Mouse (Mus musculus): ENCODE measurements around the gene Itpa. TPM values are rescaled to one million over a fixed set of nuclear protein-coding genes. Genes with fewer than 3 reads are reported as not detected.

The Itpa gene
- polyA plus RNA-seq, 2 experiments, result 82.6 to 104 TPM

- H3K4me3 ChIP-seq (replicated peaks; ENCODE audit: low read length), result no peak overlapping the region
- H3K4me2 ChIP-seq (replicated peaks; ENCODE audit: low read depth, low read length, severe bottlenecking), result no peak overlapping the region
- H3K27ac ChIP-seq (replicated peaks; ENCODE audit: low read depth, low read length), result no peak overlapping the region
- no peak for TF ChIP-seq POLR2A (IDR thresholded peaks at IDR 0.05; ENCODE audit: borderline replicate concordance, extremely low read depth, insufficient read depth, insufficient read length)
- no peaks in the 10 kb centered on the region for H3K27me3 ChIP-seq (ENCODE audit: control insufficient read depth, insufficient read depth, low read length)
- 84% methylated on average over 6 of the region's 6 CpGs for WGBS
- DNase-seq (ENCODE audit: low spot score) (no peak), ATAC-seq (ENCODE audit: low FRiP score, low read depth) (no peak)
- H3K36me3 ChIP-seq (ENCODE audit: control insufficient read depth, insufficient read depth, low read length), result peaks cover 91% of the 10 kb centered on the region
- H3K9me3 ChIP-seq (ENCODE audit: control insufficient read depth, low read length), result no peaks in the 10 kb centered on the region
- H3K9ac ChIP-seq (ENCODE audit: low read depth, low read length, severe bottlenecking), result no peak overlapping the region
- no peaks in the 10 kb centered on the region for H3K4me1 ChIP-seq (ENCODE audit: control insufficient read depth, insufficient read depth, low read length)
These were observed 9.9 kb upstream of the Itpa start for GRCm38 (mm10) chr2:130657541-130657940.

- no peak for TF ChIP-seq POLR2A (IDR thresholded peaks at IDR 0.05; ENCODE audit: borderline replicate concordance, extremely low read depth, insufficient read depth, insufficient read length)
- WGBS, result 94% methylated on average over 10 of the region's 10 CpGs
- no peak for ATAC-seq (ENCODE audit: low FRiP score, low read depth)
- Histone ChIP-seq H3K36me3 (ENCODE audit: control insufficient read depth, insufficient read depth, low read length) (peaks cover 83% of the 10 kb centered on the region), H3K4me3 (replicated peaks; ENCODE audit: low read length) (no peak overlapping the region), H3K4me2 (replicated peaks; ENCODE audit: low read depth, low read length, severe bottlenecking) (no peak overlapping the region), H3K9me3 (ENCODE audit: control insufficient read depth, low read length) (no peaks in the 10 kb centered on the region), H3K27ac (replicated peaks; ENCODE audit: low read depth, low read length) (no peak overlapping the region), H3K9ac (ENCODE audit: low read depth, low read length, severe bottlenecking) (no peak overlapping the region), H3K4me1 (ENCODE audit: control insufficient read depth, insufficient read depth, low read length) (peaks cover 9% of the 10 kb centered on the region), H3K27me3 (ENCODE audit: control insufficient read depth, insufficient read depth, low read length) (no peaks in the 10 kb centered on the region)
- no peak for DNase-seq (ENCODE audit: low spot score)
These were observed 8.9 kb upstream of the Itpa start for GRCm38 (mm10) chr2:130658530-130658929.

DNA sequence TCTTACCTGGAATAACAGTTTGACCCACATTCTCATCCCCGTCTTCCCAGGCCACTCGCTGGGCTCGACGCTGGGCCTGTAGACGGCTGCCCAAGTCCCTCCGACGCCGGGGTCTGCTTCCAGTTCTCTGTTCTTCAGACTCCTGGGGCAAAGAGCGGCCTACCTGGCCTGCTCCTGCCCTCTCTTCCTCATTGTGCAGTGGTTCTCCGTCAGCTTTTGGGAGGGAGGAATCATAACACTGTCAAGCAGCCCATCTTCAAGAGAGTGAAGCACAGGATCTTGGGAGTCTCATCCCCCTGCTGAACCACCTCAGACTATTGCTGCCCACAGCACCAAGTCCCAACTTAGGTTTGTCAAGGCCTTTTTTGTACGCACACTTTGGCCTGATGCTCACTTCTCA lies 4.1 kb upstream of the Itpa start:
- DNase-seq (ENCODE audit: low spot score) (no peak), ATAC-seq (ENCODE audit: low FRiP score, low read depth) (no peak)
- WGBS, result 89% methylated on average over 11 of the region's 11 CpGs
- Histone ChIP-seq H3K4me2 (replicated peaks; ENCODE audit: low read depth, low read length, severe bottlenecking) (peak overlapping the region; percentile 74), H3K27me3 (ENCODE audit: control insufficient read depth, insufficient read depth, low read length) (no peaks in the 10 kb centered on the region), H3K4me1 (ENCODE audit: control insufficient read depth, insufficient read depth, low read length) (peaks cover 20% of the 10 kb centered on the region), H3K4me3 (replicated peaks; ENCODE audit: low read length) (peak overlapping the region; percentile 56), H3K9ac (ENCODE audit: low read depth, low read length, severe bottlenecking) (peak overlapping the region; percentile 92), H3K36me3 (ENCODE audit: control insufficient read depth, insufficient read depth, low read length) (peaks cover 38% of the 10 kb centered on the region), H3K9me3 (ENCODE audit: control insufficient read depth, low read length) (no peaks in the 10 kb centered on the region), H3K27ac (replicated peaks; ENCODE audit: low read depth, low read length) (no peak overlapping the region)
- TF ChIP-seq POLR2A (IDR thresholded peaks at IDR 0.05; ENCODE audit: borderline replicate concordance, extremely low read depth, insufficient read depth, insufficient read length), result no peak

GRCm38 (mm10) chr2:130664102-130664701 lies 3.2 kb upstream of the Itpa start, which contains the start of gene Ddrgk1:
Gene Ddrgk1, minus strand, starts transcription at chr2:130664659.
- peak within 1 kb of the TSS; percentile 92 for H3K9ac ChIP-seq (ENCODE audit: low read depth, low read length, severe bottlenecking)
- DNase-seq (ENCODE audit: low spot score) (peak; percentile 96), ATAC-seq (ENCODE audit: low FRiP score, low read depth) (peak; percentile 97)
- no peaks in the 10 kb centered on the region for H3K9me3 ChIP-seq (ENCODE audit: control insufficient read depth, low read length)
- peak within 1 kb of the TSS; percentile 74 for H3K4me2 ChIP-seq (replicated peaks; ENCODE audit: low read depth, low read length, severe bottlenecking)
- peak within 1 kb of the TSS; percentile 56 for H3K4me3 ChIP-seq (replicated peaks; ENCODE audit: low read length)
- under 1% methylated on average over 39 of the region's 40 CpGs for WGBS
- peaks cover 24% of the 10 kb centered on the region for H3K4me1 ChIP-seq (ENCODE audit: control insufficient read depth, insufficient read depth, low read length)
- peak; percentile 46; the same call in 1 of the 2 replicates for TF ChIP-seq POLR2A (IDR thresholded peaks at IDR 0.05; ENCODE audit: borderline replicate concordance, extremely low read depth, insufficient read depth, insufficient read length)
- no peaks in the 10 kb centered on the region for H3K27me3 ChIP-seq (ENCODE audit: control insufficient read depth, insufficient read depth, low read length)
- H3K27ac ChIP-seq (replicated peaks; ENCODE audit: low read depth, low read length), result peak within 1 kb of the TSS; percentile 99
- H3K36me3 ChIP-seq (ENCODE audit: control insufficient read depth, insufficient read depth, low read length), result peaks cover 30% of the 10 kb centered on the region

DNA sequence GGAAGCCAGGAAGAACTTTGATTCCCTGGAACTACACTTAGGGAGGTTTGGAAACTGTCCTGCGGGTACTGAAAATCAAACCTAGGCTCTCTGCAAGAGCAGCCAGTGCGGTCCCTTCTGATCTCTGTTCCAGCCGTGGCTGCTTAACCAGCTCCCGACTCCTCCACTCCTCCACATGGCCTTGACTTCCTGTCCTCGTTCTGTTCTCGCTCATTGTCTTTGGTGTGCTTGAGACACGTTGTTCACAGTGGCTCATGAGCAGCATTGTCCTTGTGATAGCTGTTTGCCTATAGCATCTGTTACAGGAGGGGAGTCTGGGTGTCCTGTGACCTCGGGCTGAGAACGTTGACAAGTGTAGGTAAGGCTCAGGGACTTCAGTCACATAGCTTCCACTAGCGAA lies 9.8 kb downstream of the Itpa start:
- Histone ChIP-seq H3K27ac (replicated peaks; ENCODE audit: low read depth, low read length) (no peak overlapping the region), H3K4me1 (ENCODE audit: control insufficient read depth, insufficient read depth, low read length) (no peaks in the 10 kb centered on the region), H3K36me3 (ENCODE audit: control insufficient read depth, insufficient read depth, low read length) (peaks cover 97% of the 10 kb centered on the region), H3K4me3 (replicated peaks; ENCODE audit: low read length) (no peak overlapping the region), H3K27me3 (ENCODE audit: control insufficient read depth, insufficient read depth, low read length) (no peaks in the 10 kb centered on the region), H3K9ac (ENCODE audit: low read depth, low read length, severe bottlenecking) (no peak overlapping the region), H3K9me3 (ENCODE audit: control insufficient read depth, low read length) (no peaks in the 10 kb centered on the region), H3K4me2 (replicated peaks; ENCODE audit: low read depth, low read length, severe bottlenecking) (no peak overlapping the region)
- no peak for DNase-seq (ENCODE audit: low spot score)
- 82% methylated on average over 10 of the region's 10 CpGs for WGBS
- ATAC-seq (ENCODE audit: low FRiP score, low read depth), result no peak
- TF ChIP-seq POLR2A (IDR thresholded peaks at IDR 0.05; ENCODE audit: borderline replicate concordance, extremely low read depth, insufficient read depth, insufficient read length), result no peak
